Mouse (Mus musculus): ENCODE measurements at regions not wholly inside any gene's neighbourhood (a gene's known extent, or its start where the extent isn't known, plus 50 kb on each side); places are given as distances from the start of the nearest gene placed in this dataset.

- TF ChIP-seq CTCF (conservative IDR thresholded peaks at IDR 0.05; ENCODE audit: low read length) (no peak), POU5F1 (IDR thresholded peaks at IDR 0.05; ENCODE audit: borderline replicate concordance, low read length) (no peak)
Measured at GRCm38 (mm10) chr9:113026096-113026903, 681.8 kb downstream of the Pdcd6ip start.

Data from E14TG2a.4 (cell line).